Mouse (Mus musculus) bone marrow, adult 2 months (tissue): ENCODE results near the gene Elovl5.

Source experiments
- CTCF ChIP-seq: fragments of 200-500 bp; IDR thresholded peaks from 2 replicates; pipeline ENCODE4 v1.5.1; 2011; ENCODE audit warnings: low read length, control low read depth; ENCODE audit not compliant: control insufficient read depth, insufficient read depth
- POLR2A ChIP-seq: fragments of 200-500 bp; IDR thresholded peaks from 2 replicates; pipeline ENCODE4 v1.6.1; 2011; ENCODE audit warnings: low read depth, mild to moderate bottlenecking, control low read depth, low read length, borderline replicate concordance; ENCODE audit not compliant: control insufficient read depth

GRCm38 (mm10) chr9:77955964-77956363 is 38.8 kb downstream of the Elovl5 start:
- no peak for TF ChIP-seq CTCF
- no peak for TF ChIP-seq POLR2A
